Mouse (Mus musculus) CD8-positive naive resting alpha-beta T cell, adult 2 months (primary cell): Measurements from ENCODE around the gene Fam163a.
"Not testable (repeated sequence)": the region's sequence is repeated elsewhere in the genome, so short reads cannot be mapped to it uniquely, and the experiment has no call there.

ENCODE experiments used
- DNase-seq, 2 experiments: peaks; one replicate each; pipeline ENCODE4 v3.0.0; 2022; ENCODE audit warnings: low read depth in 2 of 2, low spot score in 2 of 2

Gene Fam163a

GRCm38 (mm10) chr1:156085770-156086169 lies 119.1 kb downstream of the Fam163a start:
- peak; percentile 16 to 38 for DNase-seq

GRCm38 (mm10) chr1:156084603-156085002 lies 120.2 kb downstream of the Fam163a start:
- DNase-seq: no peak

GRCm38 (mm10) chr1:156077655-156078054 lies 127.2 kb downstream of the Fam163a start:
- no peak for DNase-seq

GRCm38 (mm10) chr1:156076474-156076873 lies 128.4 kb downstream of the Fam163a start:
- DNase-seq: peak in 1 of 2 experiments; percentile 13

DNA sequence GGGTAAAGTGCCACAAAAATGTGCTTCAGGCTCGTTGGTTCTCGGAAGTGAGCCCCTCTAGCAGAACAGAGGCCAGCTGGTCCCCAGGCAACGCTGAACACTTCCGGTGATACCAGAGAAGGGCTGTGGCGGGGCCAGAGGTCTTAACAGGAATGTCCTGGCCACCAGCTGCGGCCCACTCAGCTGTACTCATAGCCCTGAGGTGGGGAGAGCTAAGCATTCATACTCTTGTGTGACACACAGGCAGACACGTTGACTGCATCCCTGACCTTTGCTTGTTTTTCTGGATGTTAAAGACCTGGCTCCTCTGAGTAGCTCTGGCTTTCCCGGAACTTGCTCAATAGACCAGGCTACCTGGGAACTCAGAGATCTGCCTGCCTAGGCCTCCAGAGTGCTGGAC lies 130.3 kb downstream of the Fam163a start:
- DNase-seq: no peak

DNA sequence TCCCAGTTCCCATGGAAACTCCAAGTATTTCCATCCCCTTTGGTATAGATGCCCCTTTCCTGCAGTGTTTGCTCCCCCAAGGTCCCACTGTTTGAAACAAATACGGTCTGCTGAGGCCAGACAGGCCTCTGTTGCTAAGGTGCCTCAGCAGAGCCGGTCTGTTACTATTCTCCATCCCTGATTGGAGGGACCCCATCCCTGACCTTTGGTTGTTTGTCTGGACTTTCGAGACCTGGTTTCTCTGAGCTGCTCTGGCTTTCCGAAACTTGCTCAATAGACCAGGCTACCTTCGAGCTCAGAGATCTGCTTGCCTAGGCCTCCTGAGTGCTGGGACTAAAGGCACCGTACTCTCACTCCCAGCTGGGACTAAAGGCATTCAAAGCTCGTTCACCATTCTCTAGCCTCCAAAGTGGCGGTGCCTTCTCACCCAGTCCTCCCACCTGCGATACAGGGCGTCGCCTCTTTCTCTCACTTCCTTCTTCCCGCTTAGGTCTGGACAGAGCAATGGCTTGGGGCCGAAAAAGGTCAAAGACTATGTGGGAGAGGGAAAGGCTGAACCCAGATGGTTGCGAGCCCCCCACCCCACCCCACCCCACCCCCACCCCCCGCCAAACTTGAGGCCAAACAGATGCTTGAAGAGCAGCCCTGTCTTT lies 131.5 kb downstream of the Fam163a start:
- DNase-seq: no peak

DNA sequence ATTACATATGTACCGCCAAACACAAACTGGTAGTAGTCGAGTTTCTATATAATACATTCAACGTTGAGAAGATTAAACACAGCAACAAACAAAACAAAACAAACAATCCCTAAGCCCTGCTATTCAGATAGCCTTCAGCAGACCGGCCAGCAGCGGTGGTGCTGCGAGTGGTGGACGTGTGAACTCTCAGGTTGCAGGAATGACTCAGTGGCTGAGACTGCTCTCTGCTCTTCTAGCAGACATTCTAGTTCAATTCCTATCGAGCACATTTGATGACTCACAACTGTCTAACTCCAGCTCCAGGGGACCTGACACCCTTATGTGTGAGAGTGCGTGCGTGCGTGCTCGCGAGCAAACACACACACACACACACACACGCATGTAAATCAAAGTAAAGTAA lies 134.7 kb downstream of the Fam163a start:
- DNase-seq: no peak

GRCm38 (mm10) chr1:156066133-156066532 lies 138.7 kb downstream of the Fam163a start:
- DNase-seq: no peak

DNA sequence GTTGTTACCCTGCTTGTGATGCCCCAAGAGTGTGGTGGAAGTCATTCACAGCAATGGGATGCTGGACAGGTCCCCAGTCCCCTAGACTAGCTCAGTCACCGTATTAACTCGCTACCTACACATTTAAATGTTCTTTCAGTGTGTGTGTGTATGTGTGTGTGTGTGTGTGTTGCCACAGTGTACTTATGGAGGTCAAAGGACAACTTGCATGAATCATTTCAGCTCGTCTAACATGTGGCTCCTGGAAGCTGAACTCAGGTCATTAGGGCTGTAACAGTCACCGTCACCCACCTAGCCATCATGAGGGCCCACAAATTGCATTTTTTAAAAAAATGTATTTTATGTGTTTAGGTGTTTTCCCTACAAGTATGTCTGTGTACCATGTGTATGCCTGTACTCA lies 142.6 kb downstream of the Fam163a start:
- no peak for DNase-seq

- no peak for DNase-seq
Measured at GRCm38 (mm10) chr1:156058207-156058606, 146.6 kb downstream of the Fam163a start.

DNA sequence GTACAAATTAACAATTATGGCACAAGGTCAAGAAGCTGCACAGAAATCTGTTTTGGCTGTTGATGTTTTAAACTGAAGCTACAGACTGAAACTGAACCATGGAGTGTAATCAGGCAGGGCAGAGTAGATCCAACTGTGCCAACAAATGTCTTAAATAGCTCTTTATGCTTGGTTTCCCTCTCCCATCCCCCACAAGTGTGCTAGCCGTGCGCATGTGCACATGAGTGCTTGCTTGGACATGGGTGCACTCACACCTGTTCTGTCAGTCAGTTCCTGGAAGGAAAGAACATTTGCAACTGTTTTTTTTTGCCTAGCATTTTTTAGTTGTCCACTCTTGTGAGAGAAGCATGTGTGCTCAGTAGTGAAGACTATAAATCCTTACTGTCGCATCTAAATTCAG lies 158.1 kb downstream of the Fam163a start:
- no peak for DNase-seq

DNA sequence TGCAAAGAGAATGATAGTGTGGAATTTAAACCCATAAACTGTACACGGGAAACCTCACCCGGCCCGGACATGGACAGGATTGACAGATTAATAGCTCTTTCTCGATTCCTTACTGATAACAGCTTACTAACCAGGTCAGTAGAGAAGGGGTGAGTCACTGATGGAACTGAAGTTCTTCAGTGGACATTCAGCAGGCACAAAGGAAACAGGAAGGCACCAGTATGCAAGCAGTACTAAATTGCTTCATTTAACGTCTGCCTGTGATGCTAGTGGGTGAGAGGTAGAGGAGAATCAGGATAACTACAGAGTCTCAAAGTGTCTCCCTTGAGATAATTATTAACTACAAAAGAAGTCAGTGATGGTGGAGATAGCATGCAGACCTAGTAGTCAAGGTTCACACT lies 160.6 kb downstream of the Fam163a start:
- DNase-seq: no peak

GRCm38 (mm10) chr1:156043027-156043426 lies 161.8 kb downstream of the Fam163a start:
- DNase-seq: peak; percentile 36 to 52

DNA sequence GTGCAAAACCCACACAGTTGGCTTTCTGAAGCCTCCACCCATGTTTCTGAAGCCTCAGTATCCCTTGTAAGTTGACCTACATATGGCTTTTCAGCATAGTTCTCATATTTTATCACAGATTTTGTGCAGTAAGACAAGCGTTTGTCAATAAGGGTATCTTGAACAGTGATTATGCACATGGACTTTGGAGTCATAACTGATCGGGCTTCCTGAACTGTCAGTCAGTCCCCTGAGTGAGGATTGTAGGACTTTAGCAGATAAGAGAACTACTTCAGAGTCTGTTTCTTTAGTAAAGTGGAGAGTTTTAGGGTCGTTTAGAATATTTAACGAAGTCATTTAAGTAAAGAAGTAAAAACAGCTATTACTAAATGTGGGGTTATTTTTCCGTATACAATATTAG lies 162.3 kb downstream of the Fam163a start:
- DNase-seq: no peak

- no peak for DNase-seq
Measured at GRCm38 (mm10) chr1:156041451-156042241, 163.2 kb downstream of the Fam163a start.

DNA sequence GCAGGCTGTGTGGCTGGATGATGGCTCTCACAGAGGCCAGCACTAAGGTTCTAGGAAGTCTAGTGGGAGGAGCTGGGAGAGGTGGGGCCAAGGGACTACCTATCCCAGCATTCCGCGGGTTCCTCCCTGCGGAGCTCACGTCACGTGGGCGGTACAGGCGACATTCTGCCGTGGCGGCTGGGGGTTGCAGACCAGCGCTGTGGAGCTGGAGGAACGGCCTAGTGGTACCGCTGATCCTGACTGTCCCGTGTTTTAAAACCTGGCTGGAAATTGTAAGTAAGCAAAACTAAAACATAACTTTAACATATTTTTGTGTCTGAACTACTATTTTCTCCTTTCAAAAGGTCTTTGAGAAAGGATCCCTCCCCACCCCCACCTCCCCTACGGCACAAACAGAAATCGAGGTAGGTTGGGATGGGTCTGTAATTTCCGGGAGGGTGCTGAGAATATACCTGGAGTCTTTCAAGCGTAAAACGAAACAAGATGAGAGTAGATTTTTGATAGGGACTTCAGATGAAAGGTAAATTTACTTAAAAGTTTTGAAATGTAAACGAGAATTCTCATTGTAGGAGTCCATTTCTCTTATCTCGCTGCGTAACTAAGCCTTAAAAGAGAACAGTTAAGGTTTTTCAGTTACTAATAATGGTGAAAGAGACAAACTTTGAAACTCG lies 164.0 kb downstream of the Fam163a start:
- peak; percentile 70 to 76 for DNase-seq

DNA sequence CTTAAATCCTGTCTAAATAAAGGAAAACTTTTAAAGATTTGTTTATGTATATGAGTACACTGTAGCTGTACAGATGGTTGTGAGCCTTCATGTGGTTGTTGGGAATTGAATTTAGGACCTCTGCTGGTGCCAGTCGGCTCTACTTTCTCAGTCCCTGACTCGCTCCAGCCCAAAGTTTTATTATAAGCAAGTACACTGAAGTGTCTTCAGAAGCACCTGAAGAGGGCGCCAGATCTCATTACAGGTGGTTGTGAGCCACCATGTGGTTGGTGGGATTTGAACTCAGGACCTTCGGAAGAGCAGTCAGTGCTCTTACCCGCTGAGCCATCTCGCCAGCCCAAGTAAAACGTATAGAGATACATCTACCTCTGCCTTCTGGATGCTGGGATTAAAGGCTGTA lies 164.8 kb downstream of the Fam163a start:
- DNase-seq: not testable (repeated sequence)

DNA sequence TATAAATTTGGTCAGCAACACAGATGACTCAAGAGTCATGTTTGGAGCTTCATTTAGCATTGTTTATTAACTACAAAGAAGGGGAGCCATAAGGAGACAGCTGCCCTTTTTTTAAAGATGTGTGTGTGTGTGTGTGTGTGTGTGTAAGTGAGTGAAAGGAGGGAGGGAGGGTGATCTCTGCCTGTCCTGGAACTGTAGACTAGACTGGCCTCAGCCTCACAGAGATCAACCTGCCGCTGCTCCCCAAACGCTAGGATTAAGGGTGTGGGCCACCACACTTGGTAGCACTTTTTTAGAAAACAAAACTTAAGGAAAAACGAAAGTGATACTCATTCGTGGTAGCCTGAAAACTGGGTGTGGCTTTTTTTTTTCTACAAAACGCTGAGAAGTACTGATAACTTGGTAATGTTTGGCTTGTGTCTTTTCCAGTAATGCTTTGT lies 167.7 kb downstream of the Fam163a start:
- DNase-seq: peak; percentile 16 to 40

GRCm38 (mm10) chr1:156035930-156036737 lies 168.7 kb downstream of the Fam163a start, which contains the start of gene Tor1aip1:
Tor1aip1 (minus strand) TSS chr1:156036480.
- DNase-seq: peak; percentile 98

- no peak for DNase-seq
Measured at GRCm38 (mm10) chr1:156035269-156035929, 169.4 kb downstream of the Fam163a start, which contains the start of gene Tor1aip2. Tor1aip2 (plus strand) TSS chr1:156035403.
